Mouse (Mus musculus): ENCODE measurements around the gene Tnfaip3.

Gene Tnfaip3

GRCm38 (mm10) chr10:19015257-19015862 is at the start of gene Tnfaip3:
Gene Tnfaip3 (minus strand): TSS chr10:19015657.
- peak; percentile 98 for DNase-seq (ENCODE audit: low read depth, low spot score)

GRCm38 (mm10) chr10:19064651-19065601 is 49.5 kb upstream of the Tnfaip3 start:
- peak; percentile 70 for DNase-seq (ENCODE audit: low read depth, low spot score)

- peak; percentile 32 for DNase-seq (ENCODE audit: low read depth, low spot score)
These were observed 48.2 kb upstream of the Tnfaip3 start for GRCm38 (mm10) chr10:19063670-19064069.

GRCm38 (mm10) chr10:19063208-19063607 is 47.8 kb upstream of the Tnfaip3 start:
- DNase-seq (ENCODE audit: low read depth, low spot score), result no peak

GRCm38 (mm10) chr10:19062098-19062905 is 46.8 kb upstream of the Tnfaip3 start:
- DNase-seq (ENCODE audit: low read depth, low spot score), result peak; percentile 98

- peak; percentile 33 for DNase-seq (ENCODE audit: low read depth, low spot score)
These were observed 45.7 kb upstream of the Tnfaip3 start for GRCm38 (mm10) chr10:19061201-19061600.

- no peak for DNase-seq (ENCODE audit: low read depth, low spot score)
These were observed 38.1 kb upstream of the Tnfaip3 start for GRCm38 (mm10) chr10:19053524-19053923.

GRCm38 (mm10) chr10:19045986-19046385 is 30.5 kb upstream of the Tnfaip3 start:
- DNase-seq (ENCODE audit: low read depth, low spot score), result no peak

- DNase-seq (ENCODE audit: low read depth, low spot score), result no peak
These were observed 29.5 kb upstream of the Tnfaip3 start for GRCm38 (mm10) chr10:19044765-19045516.

GRCm38 (mm10) chr10:19043529-19044262 is 28.2 kb upstream of the Tnfaip3 start:
- DNase-seq (ENCODE audit: low read depth, low spot score), result peak; percentile 89

GRCm38 (mm10) chr10:19040147-19040546 is 24.7 kb upstream of the Tnfaip3 start:
- DNase-seq (ENCODE audit: low read depth, low spot score), result no peak

GRCm38 (mm10) chr10:19034764-19035163 is 19.3 kb upstream of the Tnfaip3 start:
- no peak for DNase-seq (ENCODE audit: low read depth, low spot score)

GRCm38 (mm10) chr10:19033696-19034095 is 18.2 kb upstream of the Tnfaip3 start:
- DNase-seq (ENCODE audit: low read depth, low spot score), result no peak

- no peak for DNase-seq (ENCODE audit: low read depth, low spot score)
These were observed 16.4 kb upstream of the Tnfaip3 start for GRCm38 (mm10) chr10:19031875-19032274.

- no peak for DNase-seq (ENCODE audit: low read depth, low spot score)
These were observed 15.2 kb upstream of the Tnfaip3 start for GRCm38 (mm10) chr10:19030628-19031027.

GRCm38 (mm10) chr10:19026710-19027109 is 11.3 kb upstream of the Tnfaip3 start:
- DNase-seq (ENCODE audit: low read depth, low spot score), result no peak

- DNase-seq (ENCODE audit: low read depth, low spot score), result no peak
These were observed 8.9 kb upstream of the Tnfaip3 start for GRCm38 (mm10) chr10:19024353-19024752.

GRCm38 (mm10) chr10:19023622-19024326 is 8.3 kb upstream of the Tnfaip3 start:
- DNase-seq (ENCODE audit: low read depth, low spot score), result no peak

GRCm38 (mm10) chr10:19022272-19022671 is 6.8 kb upstream of the Tnfaip3 start:
- no peak for DNase-seq (ENCODE audit: low read depth, low spot score)
